Mouse (Mus musculus) kidney, postnatal 10 days (tissue): Measurements from ENCODE around the gene 4930535I16Rik.
A peak's percentile ranks its signal among the peaks of the same experiment; 100 is the strongest.
"Not testable (repeated sequence)": the region's sequence is repeated elsewhere in the genome, so short reads cannot be mapped to it uniquely, and the experiment has no call there.

ENCODE experiments used
- DNase-seq: peaks from one replicate; pipeline ENCODE4 v3.0.0; 2021; ENCODE audit warnings: mixed read lengths

The 4930535I16Rik gene

GRCm38 (mm10) chr4:123917548-123918140, at the start of gene 4930535I16Rik:
Gene 4930535I16Rik, minus strand, starts transcription at chr4:123918022.
- peak; percentile 53 for DNase-seq

- DNase-seq: no peak
These were observed 44.9 kb upstream of the 4930535I16Rik start for GRCm38 (mm10) chr4:123962721-123963120.

- peak; percentile 26 for DNase-seq
These were observed 43.1 kb upstream of the 4930535I16Rik start for GRCm38 (mm10) chr4:123960955-123961354.

GRCm38 (mm10) chr4:123957891-123958290, 40.1 kb upstream of the 4930535I16Rik start:
- no peak for DNase-seq

GRCm38 (mm10) chr4:123957492-123957808, 39.6 kb upstream of the 4930535I16Rik start:
- DNase-seq: no peak

GRCm38 (mm10) chr4:123956703-123957491, 39.1 kb upstream of the 4930535I16Rik start:
- DNase-seq: peak; percentile 88

- no peak for DNase-seq
These were observed 34.2 kb upstream of the 4930535I16Rik start for GRCm38 (mm10) chr4:123952059-123952458.

GRCm38 (mm10) chr4:123949649-123950048, 31.8 kb upstream of the 4930535I16Rik start:
- no peak for DNase-seq

GRCm38 (mm10) chr4:123948901-123949300, 31.1 kb upstream of the 4930535I16Rik start:
- no peak for DNase-seq

GRCm38 (mm10) chr4:123947149-123947548, 29.3 kb upstream of the 4930535I16Rik start:
- DNase-seq: no peak

- DNase-seq: no peak
These were observed 28.9 kb upstream of the 4930535I16Rik start for GRCm38 (mm10) chr4:123946701-123947100.

- not testable (repeated sequence) for DNase-seq
These were observed 23.1 kb upstream of the 4930535I16Rik start for GRCm38 (mm10) chr4:123940878-123941277.

GRCm38 (mm10) chr4:123939838-123940237, 22.0 kb upstream of the 4930535I16Rik start:
- peak; percentile 86 for DNase-seq

- no peak for DNase-seq
These were observed 18.2 kb upstream of the 4930535I16Rik start for GRCm38 (mm10) chr4:123936059-123936458.

- DNase-seq: no peak
These were observed 16.5 kb upstream of the 4930535I16Rik start for GRCm38 (mm10) chr4:123934306-123934705.

- no peak for DNase-seq
These were observed 12.2 kb upstream of the 4930535I16Rik start for GRCm38 (mm10) chr4:123929994-123930393.

GRCm38 (mm10) chr4:123927961-123928360, 10.1 kb upstream of the 4930535I16Rik start:
- peak; percentile 56 for DNase-seq

- DNase-seq: no peak
These were observed 3.3 kb upstream of the 4930535I16Rik start for GRCm38 (mm10) chr4:123921055-123921565.

GRCm38 (mm10) chr4:123918851-123919250, 1.0 kb upstream of the 4930535I16Rik start:
- DNase-seq: no peak

GRCm38 (mm10) chr4:123916748-123917547, 874 bp downstream of the 4930535I16Rik start, which contains the start of gene Rragc:
Gene Rragc, plus strand, starts transcription at chr4:123917446.
- peak; percentile 100 for DNase-seq

- no peak for DNase-seq
These were observed 5.4 kb downstream of the 4930535I16Rik start for GRCm38 (mm10) chr4:123912431-123912830.

- DNase-seq: no peak
These were observed 6.3 kb downstream of the 4930535I16Rik start for GRCm38 (mm10) chr4:123911503-123911902.

GRCm38 (mm10) chr4:123905126-123905668, 12.6 kb downstream of the 4930535I16Rik start:
- DNase-seq: no peak
